Mouse (Mus musculus): Measurements from ENCODE around the gene Dbh.

The Dbh gene

DNA sequence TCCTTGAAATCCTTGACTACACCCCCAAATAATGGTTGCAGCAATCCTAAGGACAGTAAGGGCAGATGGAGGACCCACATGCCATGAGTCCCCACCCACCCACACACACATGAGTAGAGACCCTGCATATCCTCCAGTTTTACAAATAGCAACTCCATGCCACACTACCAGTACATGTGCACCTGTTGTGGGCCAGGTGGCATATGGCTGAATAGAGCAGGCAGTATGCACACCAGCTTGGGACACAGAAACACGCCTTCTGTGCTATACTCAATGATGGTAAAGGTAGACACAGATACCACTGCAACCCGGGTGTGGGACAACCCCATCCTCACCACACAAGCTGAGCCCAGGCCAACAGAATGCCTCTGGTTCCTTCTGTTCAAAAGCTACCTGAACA is 1.0 kb downstream of the Dbh start:
- no peak for DNase-seq

DNA sequence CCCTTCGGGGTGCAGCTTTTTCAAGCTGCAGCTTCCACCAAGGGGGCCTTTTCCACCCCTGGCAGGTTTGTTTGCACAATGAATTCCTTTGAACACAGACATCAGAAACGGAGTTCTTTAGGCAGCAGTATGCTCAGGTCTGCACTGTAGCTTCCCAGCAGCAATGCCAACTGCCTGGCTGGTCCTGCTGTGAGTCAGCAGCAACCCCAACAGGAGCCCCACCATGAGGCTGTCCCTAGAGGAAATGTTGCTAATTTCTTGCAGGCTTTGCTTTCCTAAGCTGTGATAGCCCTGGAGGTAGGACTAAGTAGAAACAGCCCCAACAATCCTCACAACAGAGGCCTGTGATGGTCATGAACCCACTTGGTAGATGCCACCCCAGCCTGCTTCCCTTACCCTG is 2.0 kb downstream of the Dbh start:
- no peak for DNase-seq

DNA sequence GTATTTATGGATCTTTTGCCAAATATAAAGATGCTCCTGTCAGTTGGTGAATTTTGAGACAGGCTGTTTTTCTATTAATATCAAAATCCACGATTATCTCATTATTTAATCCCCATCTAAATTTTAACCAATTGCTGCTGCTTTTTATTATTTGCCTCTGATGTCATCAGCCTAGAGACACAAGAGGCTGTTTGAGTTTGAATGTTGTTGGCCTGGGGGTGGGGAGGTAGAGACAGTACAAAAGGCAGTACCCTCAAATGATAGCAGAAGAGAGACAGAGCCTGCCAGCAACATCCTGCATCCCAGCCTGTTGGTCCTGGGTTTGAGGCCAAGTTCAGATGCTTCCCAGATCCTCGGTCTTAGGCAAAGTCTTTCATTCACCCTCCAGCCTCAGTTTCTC is 9.2 kb downstream of the Dbh start:
- DNase-seq: no peak

DNA sequence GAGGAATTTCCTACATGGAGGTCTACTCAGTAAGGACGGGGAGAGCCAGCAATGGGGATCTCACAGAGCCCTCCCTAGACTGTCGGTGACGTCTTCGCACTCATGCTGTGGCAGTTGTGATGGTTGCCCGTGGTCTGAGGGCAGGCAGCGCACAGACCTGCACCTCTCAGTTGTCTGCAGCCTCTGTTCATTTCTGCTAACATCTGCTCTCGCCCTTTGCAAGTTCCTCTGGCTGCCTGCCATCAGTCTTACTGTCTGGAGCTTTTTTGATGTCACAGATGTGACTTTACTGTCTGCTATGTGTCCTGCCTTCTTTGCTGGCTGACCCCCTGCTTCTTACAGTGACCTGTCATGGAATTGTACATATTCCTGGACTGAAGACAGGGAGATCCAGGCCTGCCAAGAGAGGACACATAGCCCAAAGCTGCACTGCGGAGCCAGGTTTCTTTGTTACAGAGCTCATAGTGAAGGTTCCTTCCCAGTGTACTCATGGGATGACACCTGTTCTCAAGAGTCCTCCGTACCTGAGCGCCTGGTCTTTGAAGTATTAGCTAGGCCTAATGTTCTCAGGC is 10.7 kb downstream of the Dbh start:
- DNase-seq: peak; percentile 34

DNA sequence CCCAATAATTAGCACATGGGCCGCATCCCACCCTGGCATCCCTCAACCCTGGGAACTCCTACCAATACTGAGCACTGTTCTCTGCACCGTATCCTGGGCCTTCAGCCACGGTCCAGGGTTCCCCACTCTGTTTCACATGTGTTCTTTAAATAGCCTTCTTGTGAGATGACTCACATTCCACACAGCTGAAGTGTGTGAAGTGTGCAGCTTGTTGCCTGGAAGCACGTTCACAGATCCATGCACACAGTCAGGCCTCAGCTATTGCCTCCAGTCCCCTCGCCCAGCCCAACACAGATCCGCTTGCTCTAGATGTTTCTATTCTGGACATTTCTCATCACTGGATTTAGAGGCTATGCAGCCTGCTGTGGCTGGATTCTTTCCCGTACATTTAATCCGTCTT is 14.1 kb downstream of the Dbh start:
- DNase-seq: no peak

DNA sequence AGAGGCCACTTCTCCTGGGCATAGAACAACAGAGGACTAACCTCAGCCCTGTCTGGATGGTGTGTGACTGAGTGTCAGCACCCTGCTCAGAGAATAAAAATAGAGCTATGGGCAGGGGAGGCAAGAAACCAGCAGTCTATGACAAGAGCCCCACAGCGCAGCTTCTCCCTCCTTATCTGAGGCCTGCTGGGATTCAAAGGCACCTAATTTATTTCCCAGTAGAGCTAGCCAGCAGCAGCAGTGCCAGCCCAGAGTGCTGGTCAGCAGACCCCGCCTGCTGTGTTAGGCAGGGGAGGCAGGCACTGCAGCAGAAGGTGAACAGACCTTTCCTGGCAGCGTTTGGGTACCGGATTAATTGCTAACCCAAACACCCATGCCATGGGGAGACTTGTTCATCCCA is 16.9 kb downstream of the Dbh start:
- peak; percentile 33 for DNase-seq

DNA sequence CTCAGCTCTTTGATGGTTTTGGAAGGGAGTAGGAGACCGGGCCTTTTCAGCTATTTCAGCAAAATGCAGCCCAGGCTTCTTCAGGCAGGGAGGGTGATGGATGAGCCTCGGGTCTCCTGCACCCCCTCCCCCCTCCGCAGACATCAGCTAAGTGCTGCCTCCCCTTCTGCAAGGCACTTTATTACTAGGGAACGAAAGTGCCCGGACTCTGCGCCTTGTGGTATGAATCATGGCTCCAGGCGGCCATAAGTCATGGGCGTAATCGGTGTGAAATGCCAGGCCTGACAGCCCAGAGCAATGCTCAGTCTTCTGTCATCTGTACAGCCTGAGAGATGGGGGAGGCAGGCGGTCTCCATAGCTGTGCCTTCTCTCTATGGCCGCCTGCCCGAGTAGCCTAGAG is 18.7 kb downstream of the Dbh start:
- DNase-seq: no peak

DNA sequence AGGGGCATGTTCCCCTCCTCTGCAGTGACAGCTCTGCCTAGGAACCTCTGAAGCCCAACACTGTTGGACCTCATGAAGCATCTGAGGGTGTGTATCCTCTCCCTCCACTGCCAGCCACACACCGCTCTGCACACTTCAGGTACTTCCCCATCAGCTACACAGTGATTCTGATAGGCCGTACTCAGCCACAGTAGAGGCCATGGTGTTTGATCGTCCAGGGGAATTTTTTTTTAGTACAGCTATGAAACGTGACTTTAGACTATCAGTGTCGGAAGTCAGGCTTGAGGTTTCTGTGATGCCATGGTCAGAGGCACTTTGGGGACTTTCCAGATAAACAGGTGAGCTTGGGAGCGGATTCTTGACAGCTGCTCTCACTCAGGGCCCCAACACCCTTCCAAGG is 22.5 kb downstream of the Dbh start:
- DNase-seq: no peak

DNA sequence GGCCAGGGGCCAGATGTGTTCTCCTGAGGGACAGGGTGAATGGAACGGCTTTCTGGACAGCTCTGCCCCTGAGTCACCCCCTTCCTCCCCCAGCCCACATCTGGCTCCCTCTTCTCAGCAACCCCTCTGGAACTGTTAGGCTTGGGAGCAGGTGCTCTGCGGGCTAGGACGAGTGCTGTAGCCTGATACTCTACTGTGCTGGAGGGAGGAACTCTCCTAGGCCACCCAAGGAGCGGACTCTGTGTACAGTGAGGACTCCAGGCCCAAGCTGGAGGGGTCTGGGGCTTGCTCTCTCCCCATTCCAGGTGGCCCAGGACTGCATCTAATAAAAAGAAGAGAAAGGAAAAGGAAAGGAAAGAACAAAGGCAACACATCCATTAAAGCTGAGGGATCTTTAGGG is 25.0 kb downstream of the Dbh start:
- no peak for DNase-seq

DNA sequence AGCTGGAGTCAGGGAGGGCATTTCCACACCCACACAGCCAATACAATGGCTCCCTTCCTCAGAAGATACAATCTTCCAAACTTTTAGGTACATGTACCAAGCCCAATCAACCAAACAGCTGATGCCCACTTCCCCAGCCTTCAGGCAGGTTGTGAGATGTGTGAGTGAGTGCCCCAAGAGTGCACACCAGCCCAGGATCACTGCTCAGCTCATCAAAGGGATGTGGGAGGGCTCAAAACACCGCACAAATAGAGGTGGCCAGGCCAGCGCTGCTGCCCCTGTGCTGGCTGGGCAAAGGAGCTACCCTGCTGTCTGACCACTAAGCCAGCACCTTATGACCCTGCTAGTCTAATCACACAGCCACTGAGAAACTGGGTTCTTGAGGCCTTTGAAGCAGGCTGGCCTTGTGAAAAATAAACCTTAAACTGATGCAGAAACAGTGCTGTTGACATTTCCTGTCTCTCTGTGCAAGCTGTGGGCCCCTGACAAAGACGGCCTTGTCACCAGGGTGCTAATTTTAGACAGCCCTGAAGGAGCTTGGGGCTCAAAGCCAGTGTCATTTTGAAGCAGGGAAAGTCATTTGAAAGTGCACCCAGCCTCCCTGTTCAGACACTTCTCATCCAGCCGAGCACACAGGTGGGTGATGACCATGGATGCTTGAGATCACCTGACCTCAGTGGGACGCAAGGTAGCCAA is 33.7 kb downstream of the Dbh start:
- no peak for DNase-seq

DNA sequence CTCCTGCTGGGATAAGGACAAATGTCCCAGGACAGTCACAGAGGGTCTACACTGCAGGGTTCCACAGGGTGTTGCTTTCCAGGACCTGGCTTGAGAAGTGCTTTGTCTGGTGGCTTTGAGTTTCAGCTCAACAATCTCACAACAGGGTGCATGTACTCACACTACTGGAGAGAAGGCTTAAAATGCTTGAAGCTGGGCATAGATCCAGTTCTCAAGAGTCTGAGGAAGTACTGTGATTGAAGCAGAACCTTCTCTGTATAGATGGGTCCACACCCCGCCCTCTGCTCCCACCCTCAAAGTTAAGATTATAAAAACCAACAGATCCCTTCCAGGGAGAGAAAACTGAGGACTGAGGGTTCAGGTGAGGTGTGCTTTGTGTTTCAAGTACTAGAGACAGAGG is 35.6 kb downstream of the Dbh start:
- peak; percentile 71 for DNase-seq

DNA sequence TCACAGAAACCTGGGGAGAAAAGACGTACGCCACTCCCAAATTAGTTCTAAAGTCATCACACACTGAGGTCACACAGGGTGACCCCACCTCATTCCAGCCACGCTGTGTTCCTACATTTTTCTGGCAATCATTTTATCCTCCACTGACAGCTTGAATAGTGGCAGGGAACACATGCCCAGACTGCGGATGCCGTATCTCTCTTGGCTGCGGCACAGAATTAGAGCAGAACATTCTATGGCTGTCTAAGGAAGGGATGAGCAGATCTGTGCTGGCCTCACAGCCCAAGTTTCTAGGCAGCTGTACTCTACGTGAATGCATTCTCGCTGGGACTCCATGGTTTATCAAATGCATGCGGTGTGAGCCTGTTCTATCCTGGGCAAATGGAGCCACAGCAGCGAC is 40.6 kb downstream of the Dbh start:
- peak; percentile 31 for DNase-seq

DNA sequence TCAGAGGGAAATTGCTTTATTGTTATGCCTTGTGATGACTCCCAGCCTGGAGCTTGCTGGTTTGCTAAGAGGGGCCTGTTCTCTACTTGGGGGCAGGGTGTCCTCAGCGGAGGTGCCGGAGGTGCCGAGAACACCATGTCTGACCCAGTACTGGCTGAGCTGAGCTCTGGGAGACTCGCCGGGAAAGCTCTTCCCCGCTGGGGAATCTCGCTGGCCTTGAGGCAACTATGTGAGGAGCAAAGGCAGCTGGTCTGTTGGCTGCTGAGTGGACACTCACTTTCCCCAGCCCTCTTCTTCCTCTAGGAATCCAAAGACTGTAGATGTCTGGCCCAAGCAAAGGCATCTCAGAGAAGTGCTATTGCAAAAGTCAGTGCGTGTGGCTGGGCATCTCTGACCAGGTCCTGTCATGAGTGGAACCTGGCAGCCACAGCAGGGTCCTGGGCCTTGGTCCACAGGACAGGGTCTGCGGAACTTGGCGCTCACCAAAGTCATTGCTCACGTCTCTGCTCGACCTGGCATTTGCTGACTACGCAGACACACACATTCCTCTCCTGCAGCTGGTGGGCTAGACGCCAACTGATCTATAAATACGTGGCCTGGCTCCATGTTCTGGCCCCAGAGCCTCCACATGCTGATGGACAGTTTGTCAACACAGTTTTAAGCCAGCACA is 41.2 kb downstream of the Dbh start:
- DNase-seq: peak; percentile 67

DNA sequence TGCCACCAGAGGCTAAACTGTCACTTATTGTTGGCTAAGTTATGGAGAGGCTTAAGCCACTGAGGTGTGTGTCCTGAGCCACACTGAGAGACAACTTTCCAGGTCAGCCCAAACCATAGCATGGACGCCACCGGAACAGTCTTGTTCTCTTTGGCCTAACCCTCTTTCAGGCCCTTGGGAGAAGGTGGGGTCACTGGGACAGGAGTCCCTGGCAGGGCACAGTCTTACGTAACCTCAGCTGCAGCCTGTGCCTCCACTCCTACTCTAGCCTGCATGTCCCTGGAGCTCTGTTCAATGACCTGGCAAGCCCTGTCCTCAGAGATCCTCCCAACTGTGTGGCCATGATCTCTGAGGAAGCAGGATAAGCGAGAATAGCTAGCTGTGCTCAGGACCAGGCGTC is 42.1 kb downstream of the Dbh start:
- peak; percentile 70 for DNase-seq

DNA sequence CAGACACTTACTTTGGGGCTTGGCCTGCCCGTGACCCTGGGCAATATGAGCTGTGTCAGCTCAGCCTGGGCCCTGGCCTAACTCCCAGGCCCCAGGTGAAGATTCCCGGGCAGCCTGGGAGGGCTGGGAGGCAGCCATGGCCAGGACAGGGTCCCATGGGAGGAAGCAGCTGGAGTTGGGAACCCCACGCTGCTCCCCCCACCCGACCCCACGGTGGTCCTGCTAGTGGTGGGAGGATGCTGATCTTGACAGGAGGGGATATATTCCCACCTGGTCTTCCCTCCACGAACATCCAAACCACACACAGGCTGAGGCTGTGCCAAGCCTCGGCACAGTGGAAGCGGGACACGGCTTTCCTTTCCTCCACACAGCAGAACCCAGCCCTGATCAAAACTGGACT is 44.3 kb downstream of the Dbh start:
- no peak for DNase-seq

DNA sequence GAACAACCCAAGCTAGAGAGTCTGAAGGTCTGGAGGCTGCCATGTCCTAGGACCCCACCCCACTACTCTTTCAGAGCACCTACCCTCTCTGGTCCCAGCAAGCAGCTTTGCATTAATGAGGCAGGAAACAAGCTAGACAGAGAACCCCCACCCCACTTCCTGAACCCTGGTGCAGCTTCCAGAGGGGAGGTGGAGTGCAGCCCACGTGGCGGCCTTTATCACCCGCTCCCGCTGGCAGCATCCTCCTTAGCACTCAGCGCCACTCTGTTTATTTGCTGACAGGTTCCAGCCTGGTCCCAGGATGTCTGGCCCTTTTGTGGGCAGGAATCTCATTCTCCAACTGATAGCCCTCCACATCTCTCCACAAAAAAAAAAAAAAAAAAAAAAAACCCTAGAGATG is 44.8 kb downstream of the Dbh start:
- DNase-seq: no peak

DNA sequence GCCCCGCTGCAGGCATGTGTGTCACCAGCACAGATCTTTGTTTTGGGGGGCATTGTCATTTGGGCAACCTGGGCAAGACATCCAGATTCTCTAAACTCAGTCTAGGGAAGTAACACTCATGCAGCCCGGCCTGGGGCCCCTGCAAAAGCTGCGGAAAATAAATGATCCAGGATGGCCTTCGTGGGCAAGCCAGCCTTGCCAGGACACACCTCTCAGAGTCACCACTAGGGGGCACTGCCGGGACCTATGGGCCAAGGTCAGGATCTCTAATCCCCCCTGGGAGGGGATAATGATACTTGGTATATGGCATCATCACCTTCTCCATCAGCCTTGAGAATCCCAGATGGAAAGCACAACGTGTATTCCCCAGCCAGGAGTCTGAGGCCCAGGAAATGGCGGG is 45.2 kb downstream of the Dbh start:
- DNase-seq: peak; percentile 70

DNA sequence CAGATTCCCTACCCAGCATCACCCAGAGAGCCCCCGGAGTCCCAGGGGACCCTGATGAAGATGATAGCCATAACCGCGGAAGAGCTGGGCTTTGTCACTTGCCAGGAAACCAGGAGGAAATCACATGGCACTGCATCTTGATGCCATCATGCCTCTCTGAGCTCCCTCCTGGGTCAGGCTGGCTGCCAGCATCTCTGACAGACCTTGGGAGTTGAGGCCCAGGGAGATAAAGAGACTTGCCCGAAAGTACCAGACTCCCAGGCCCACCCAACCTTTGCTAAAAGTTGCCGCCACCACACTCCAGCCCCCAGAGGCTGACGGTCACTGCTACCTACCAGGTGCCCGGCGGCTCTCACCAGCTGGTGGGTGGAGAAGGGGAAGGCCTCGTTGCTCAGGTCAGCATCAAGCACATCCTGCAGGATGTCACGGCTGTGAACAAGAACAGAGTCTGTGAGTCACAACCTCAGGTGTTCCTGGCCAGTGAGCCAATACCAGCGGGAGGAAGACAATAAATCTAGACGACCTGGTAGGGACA is 45.7 kb downstream of the Dbh start:
- DNase-seq: no peak

DNA sequence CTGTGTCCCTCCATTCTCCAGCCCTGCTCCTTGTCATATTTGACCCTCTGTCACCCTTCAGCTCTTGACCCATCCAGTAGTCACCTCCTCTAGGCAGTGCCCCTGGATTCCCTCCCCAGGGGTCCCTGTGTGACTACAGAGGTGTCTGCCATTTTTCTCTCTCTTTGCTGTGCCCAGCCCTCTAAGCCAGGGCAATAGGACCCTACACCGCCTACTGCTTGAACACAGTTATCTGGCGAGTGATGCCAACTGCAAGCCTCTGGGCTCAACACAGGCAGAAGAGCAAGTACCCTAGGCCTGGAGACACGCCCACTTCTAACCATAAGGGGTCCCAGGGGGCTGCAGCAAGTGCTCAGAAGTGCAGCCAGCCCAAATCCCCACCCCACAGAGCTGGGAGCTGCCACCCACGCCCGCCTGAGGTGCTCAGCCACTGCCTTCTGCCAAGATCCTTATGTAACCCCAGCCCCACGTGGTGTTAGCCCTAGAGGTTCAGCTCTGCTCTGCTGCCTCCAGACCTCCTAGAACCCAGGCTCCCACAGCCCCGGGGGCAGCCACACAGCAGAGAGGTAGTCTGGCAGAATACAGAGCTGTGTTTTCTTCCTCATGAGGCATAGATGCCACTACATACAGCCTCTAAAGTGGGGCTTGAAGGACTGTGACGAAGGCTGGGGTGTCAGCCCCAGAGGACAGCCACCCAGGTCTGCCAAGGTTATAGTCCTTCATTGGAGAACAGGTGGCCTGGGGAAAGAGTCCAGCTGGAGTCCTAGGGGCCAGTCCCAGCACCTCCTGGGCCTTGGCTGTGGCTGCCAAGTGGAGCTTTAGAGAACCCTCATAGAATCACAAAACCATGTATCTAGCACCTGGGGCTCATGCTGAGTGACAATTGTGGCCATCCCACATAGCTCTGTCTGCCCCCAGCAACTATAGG is 47.2 kb downstream of the Dbh start:
- DNase-seq: peak; percentile 69

DNA sequence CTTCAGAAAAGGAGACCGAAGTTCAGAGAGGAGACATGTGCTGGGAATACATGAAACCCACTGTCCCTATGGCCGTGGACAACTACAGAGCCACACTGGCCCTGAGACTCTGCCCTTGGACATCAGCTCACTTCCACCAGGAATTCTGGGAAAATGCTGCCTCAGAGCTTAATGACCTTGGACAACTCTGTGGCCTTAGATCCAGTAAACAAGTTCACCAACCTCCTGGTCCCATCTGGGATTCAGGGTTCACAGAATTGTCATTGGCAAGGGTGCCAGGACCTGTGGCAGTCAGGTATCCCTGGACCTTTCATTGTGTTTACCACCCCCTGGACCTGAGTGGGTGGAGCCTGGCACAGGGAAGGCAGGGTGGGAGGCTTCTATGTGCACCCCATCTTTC is 50.5 kb downstream of the Dbh start:
- no peak for DNase-seq

DNA sequence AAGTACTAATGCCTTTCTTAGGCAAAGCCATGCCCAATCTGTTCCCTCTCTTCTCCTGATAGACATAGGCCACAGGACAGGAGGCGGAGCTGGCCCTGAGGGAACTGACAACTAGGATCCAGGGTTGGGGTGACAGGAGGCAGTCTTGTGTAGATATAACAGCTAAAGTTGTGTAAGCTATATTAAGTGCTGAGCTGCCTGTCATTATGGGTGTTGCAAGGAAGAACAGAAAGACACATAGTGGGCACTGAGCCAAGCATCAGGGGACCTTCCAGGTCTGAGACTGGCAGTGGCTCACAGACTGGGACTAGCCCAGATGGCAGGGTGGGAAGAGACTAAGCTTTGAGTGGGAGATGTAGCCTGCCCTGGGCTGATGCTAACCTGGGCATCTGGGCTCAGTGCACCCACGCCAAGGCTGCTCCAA is 53.1 kb downstream of the Dbh start:
- DNase-seq: no peak

DNA sequence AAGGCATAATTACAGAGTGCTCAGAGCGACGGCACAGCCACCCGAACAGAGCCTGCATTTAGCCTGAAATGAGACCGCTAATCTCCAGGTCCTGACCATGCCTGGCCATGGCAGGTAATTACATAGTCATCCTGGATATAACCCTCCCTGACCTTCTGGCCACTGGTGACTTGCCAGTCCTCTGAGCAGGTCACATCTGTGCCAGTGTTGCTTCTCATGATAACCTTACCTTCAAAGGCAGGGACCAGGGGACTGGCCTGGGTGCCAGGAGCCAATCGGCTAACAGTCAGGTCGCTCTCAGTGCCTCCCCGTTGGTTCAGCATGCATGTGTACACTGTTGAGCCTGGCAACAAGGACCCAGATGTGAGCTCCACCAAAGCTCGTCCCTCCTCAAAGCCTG is 53.5 kb downstream of the Dbh start:
- DNase-seq: no peak

DNA sequence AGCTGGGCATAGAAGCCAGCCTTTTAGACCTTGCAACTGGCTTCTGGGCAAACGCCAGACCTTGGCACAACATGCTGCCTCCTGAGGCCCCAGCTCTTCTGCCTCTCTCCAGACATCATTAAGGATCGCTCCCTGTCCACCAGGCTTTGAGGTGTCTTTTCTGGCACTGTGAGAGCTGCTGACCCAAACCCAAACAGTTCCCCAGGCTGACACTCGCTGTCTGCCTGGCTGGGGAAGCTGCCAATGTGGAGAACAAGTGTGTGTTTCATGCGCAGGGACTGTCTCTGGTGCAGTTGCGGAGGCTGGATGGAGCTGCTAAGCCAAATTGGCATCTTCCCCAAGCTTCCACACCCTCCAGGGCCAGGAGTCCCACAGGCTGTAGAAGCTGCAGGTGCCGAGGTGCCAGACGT is 58.0 kb downstream of the Dbh start:
- DNase-seq: no peak
